ENCODE assay signal across 19 mouse cellular contexts in genomic region chr9:44016304-44016703, GRCm38 (mm10). TPM values are rescaled to one million over a fixed set of nuclear protein-coding genes. Genes with fewer than 3 reads are reported as not detected.
DNase-seq lines count a peak whose midpoint lies in the region; ATAC-seq and TF ChIP-seq lines count a peak whose summit lies in the region.
"Had no signal": no experiment of that assay in that cellular context is flagged by ENCODE, and none has a peak within 500 bp of the region (broad histone marks: within the 10 kb centered on the region; RNA-seq: fewer than 3 reads in every experiment).

No protein-coding gene starts in this region.

- no peak overlapping the region for H3K27ac ChIP-seq in forebrain, postnatal 0 days (ENCODE audit: low read depth, low read length)
- no peak overlapping the region for H3K27ac ChIP-seq in forebrain, embryonic 11.5 days (ENCODE audit: low read depth, low read length)
- H3K27ac ChIP-seq in lung, embryonic 14.5 days (ENCODE audit: low read depth): no peak overlapping the region
- H3K27ac ChIP-seq: embryonic facial prominence, embryonic 13.5 days; forebrain, embryonic 10.5 days; heart, embryonic 10.5 days; liver, embryonic 12.5 days; lung, embryonic 15.5 days had no signal

- 0 out of 2 replicates have a peak, but pooled peaks cover 5% of the 10 kb centered on the region for H3K4me1 ChIP-seq in forebrain, postnatal 0 days (ENCODE audit: insufficient read depth)
- no peaks in the 10 kb centered on the region for H3K4me1 ChIP-seq in forebrain, embryonic 11.5 days (replicated peaks; ENCODE audit: control insufficient read depth, insufficient read depth, low read length)
- H3K4me1 ChIP-seq in lung, embryonic 14.5 days (ENCODE audit: insufficient read depth): no peaks in the 10 kb centered on the region
- H3K4me1 ChIP-seq: liver, embryonic 12.5 days; lung, embryonic 15.5 days had no signal

- no peak overlapping the region for H3K9ac ChIP-seq in forebrain, postnatal 0 days
- no peak overlapping the region for H3K9ac ChIP-seq in forebrain, embryonic 11.5 days (ENCODE audit: low read length)
- H3K9ac ChIP-seq in lung, embryonic 14.5 days: no peak overlapping the region
- H3K9ac ChIP-seq: embryonic facial prominence, embryonic 13.5 days; liver, embryonic 12.5 days; lung, embryonic 15.5 days had no signal

- no peaks in the 10 kb centered on the region for H3K27me3 ChIP-seq in forebrain, postnatal 0 days (ENCODE audit: insufficient read depth, low read length)
- H3K27me3 ChIP-seq in forebrain, embryonic 11.5 days (ENCODE audit: control insufficient read depth, insufficient read depth, low read length): no peaks in the 10 kb centered on the region
- no peaks in the 10 kb centered on the region for H3K27me3 ChIP-seq in lung, embryonic 14.5 days (ENCODE audit: insufficient read depth, low read length)
- H3K27me3 ChIP-seq: embryonic facial prominence, embryonic 13.5 days; liver, embryonic 12.5 days; lung, embryonic 15.5 days had no signal

- H3K4me3 ChIP-seq in forebrain, postnatal 0 days (ENCODE audit: low read depth, low read length): no peak overlapping the region
- H3K4me3 ChIP-seq in forebrain, embryonic 11.5 days (ENCODE audit: low read depth, low read length): no peak overlapping the region
- no peak overlapping the region for H3K4me3 ChIP-seq in lung, embryonic 14.5 days (ENCODE audit: low read depth, low read length)
- H3K4me3 ChIP-seq: embryonic facial prominence, embryonic 13.5 days; forebrain, embryonic 10.5 days; heart, embryonic 10.5 days; liver, embryonic 12.5 days; lung, embryonic 15.5 days had no signal

- ATAC-seq in forebrain, postnatal 0 days: 0 out of 2 replicates have a peak, but pooled peaks have one; percentile 45
- no peak for ATAC-seq in forebrain, embryonic 11.5 days (replicated peaks; ENCODE audit: low FRiP score)
- no peak for ATAC-seq in lung, embryonic 14.5 days (ENCODE audit: insufficient read depth)
- ATAC-seq: liver, embryonic 12.5 days had no signal

- H3K4me2 ChIP-seq in forebrain, postnatal 0 days (ENCODE audit: low read depth): no peak overlapping the region
- no peak overlapping the region for H3K4me2 ChIP-seq in forebrain, embryonic 11.5 days (ENCODE audit: low read depth, low read length, severe bottlenecking)
- no peak overlapping the region for H3K4me2 ChIP-seq in lung, embryonic 14.5 days
- H3K4me2 ChIP-seq: embryonic facial prominence, embryonic 13.5 days; liver, embryonic 12.5 days; lung, embryonic 15.5 days had no signal

- DNase-seq in forebrain, postnatal 0 days: no peak
- DNase-seq in forebrain, embryonic 11.5 days (ENCODE audit: low spot score): no peak
- DNase-seq in lung, embryonic 14.5 days: peak; percentile 7
- no peak for DNase-seq in lung, postnatal 36 days
- peak; percentile 6 for DNase-seq in thymus, postnatal 25 days
- no peak for DNase-seq in thymus, adult 18-20 months
- peak; percentile 64 for DNase-seq in induced T-regulatory cell, adult 2 months (ENCODE audit: low read depth)
- no peak for DNase-seq in ovary, postnatal 36 days (ENCODE audit: low spot score)
- DNase-seq: cerebellum, adult 11-12 months; heart, postnatal 10 days; kidney, adult 8-10 months; kidney, postnatal 36 days; layer of hippocampus, postnatal 36 days; thymus, postnatal 14 days had no signal

- 67% methylated on average over 5 of the region's 5 CpGs for WGBS in forebrain, postnatal 0 days
- 88% methylated on average over 5 of the region's 5 CpGs for WGBS in forebrain, embryonic 11.5 days
- WGBS in lung, embryonic 14.5 days: 85% methylated on average over 5 of the region's 5 CpGs

- no peaks in the 10 kb centered on the region for H3K9me3 ChIP-seq in forebrain, postnatal 0 days (ENCODE audit: low read length)
- H3K9me3 ChIP-seq in forebrain, embryonic 11.5 days (ENCODE audit: control insufficient read depth, low read length): no peaks in the 10 kb centered on the region
- no peaks in the 10 kb centered on the region for H3K9me3 ChIP-seq in lung, embryonic 14.5 days (ENCODE audit: low read depth, low read length)
- H3K9me3 ChIP-seq: embryonic facial prominence, embryonic 13.5 days; forebrain, embryonic 10.5 days; heart, embryonic 10.5 days; liver, embryonic 12.5 days; lung, embryonic 15.5 days had no signal

- no peak for TF ChIP-seq CTCF in forebrain, postnatal 0 days (IDR thresholded peaks at IDR 0.05; ENCODE audit: low read depth)
- TF ChIP-seq CTCF in lung, embryonic 14.5 days (IDR thresholded peaks at IDR 0.05; ENCODE audit: low read depth): no peak

- no peaks in the 10 kb centered on the region for H3K36me3 ChIP-seq in forebrain, postnatal 0 days (ENCODE audit: insufficient read depth)
- H3K36me3 ChIP-seq in forebrain, embryonic 11.5 days (ENCODE audit: control insufficient read depth, insufficient read depth, low read length): no peaks in the 10 kb centered on the region
- no peaks in the 10 kb centered on the region for H3K36me3 ChIP-seq in lung, embryonic 14.5 days (ENCODE audit: insufficient read depth)
- H3K36me3 ChIP-seq: embryonic facial prominence, embryonic 13.5 days; forebrain, embryonic 10.5 days; heart, embryonic 10.5 days; liver, embryonic 12.5 days; lung, embryonic 15.5 days had no signal

RNA-seq across cellular contexts. Expression of gene Thy1, which starts 26.9 kb away (rescaled TPM):
- total RNA-seq in forebrain, postnatal 0 days (2014; rRNA removed): 31.6 and 37.6 TPM in 2 replicates
- 18.4 and 23.2 TPM in 2 replicates for polyA plus RNA-seq in forebrain, postnatal 0 days (2015; fragmentation: Nextera tagmentation; extraction: Ambion mirVana)
- not detected in 2 replicates for polyA plus RNA-seq in forebrain, embryonic 11.5 days (2014; fragmentation: Nextera tagmentation; extraction: Ambion mirVana)
- 0.46 and 0.70 TPM in 2 replicates for polyA plus RNA-seq in lung, embryonic 14.5 days (2014; fragmentation: Nextera tagmentation; extraction: Ambion mirVana)
- polyA plus RNA-seq: forebrain, embryonic 10.5 days had no signal

RNA-seq across cellular contexts. Expression of gene Usp2, which starts 50.5 kb away (rescaled TPM):
- 10.5 and 16.6 TPM in 2 replicates for total RNA-seq in forebrain, postnatal 0 days (2014; rRNA removed)
- 14.9 and 20.2 TPM in 2 replicates for polyA plus RNA-seq in forebrain, postnatal 0 days (2015; fragmentation: Nextera tagmentation; extraction: Ambion mirVana)
- polyA plus RNA-seq in forebrain, embryonic 11.5 days (2014; fragmentation: Nextera tagmentation; extraction: Ambion mirVana): 8.9 and 12.7 TPM in 2 replicates
- 7.5 and 8.8 TPM in 2 replicates for polyA plus RNA-seq in lung, embryonic 14.5 days (2014; fragmentation: Nextera tagmentation; extraction: Ambion mirVana)

Comparison
In these comparisons a context has a peak if more than half of its experiments do, and no peak if none do; other contexts are left out.
1. DNase-seq: peak in lung, embryonic 14.5 days (single experiment), thymus, postnatal 25 days (single experiment) and induced T-regulatory cell, adult 2 months (single experiment); none in forebrain, postnatal 0 days (single experiment), forebrain, embryonic 11.5 days (single experiment), lung, postnatal 36 days (single experiment), thymus, adult 18-20 months (0 of 2) and ovary, postnatal 36 days (single experiment).
2. RNA of gene Thy1, which starts 26.9 kb away (polyA plus RNA-seq): 18.4 to 23.2 TPM in forebrain, postnatal 0 days; 0.46 to 0.70 TPM in lung, embryonic 14.5 days and not detected in forebrain, embryonic 11.5 days; every median in the first group is over 10 times any median in the second.